Mouse (Mus musculus): ENCODE measurements around the gene Kmt5b.

DNA sequence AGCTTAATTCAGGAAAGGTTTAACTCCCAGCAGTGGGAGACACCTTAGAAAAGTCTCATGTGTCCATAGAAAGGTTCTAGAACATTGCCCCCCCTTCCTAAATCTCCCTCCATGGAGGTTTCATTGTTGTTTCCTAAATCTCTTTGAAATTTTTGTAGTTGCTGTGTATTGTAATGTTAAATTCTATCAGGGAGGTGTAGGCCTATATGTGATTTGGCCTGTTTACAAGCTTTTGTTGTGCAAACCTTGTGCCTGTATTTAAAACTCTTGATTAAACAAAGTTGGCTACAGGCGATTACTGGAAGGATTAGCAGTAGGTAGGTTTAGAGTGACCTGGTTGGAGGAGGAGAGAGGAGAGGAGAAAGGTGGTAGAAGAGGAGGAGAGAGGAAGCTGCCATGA, 9.4 kb upstream of the Kmt5b start:
- TF ChIP-seq CTCF (IDR thresholded peaks at IDR 0.05; ENCODE audit: low read depth) (no peak), EP300 (IDR thresholded peaks at IDR 0.05; ENCODE audit: low read depth) (no peak)

Data from liver, postnatal 0 days (tissue).